Mouse (Mus musculus): ENCODE data around the gene Glud1. TPM values are rescaled to one million over a fixed set of nuclear protein-coding genes. Genes with fewer than 3 reads are reported as not detected.

Gene Glud1
- polyA plus RNA-seq, 1 experiment, result 196 TPM

- no peak for DNase-seq
- H3K4me1 ChIP-seq (ENCODE audit: control insufficient read depth, insufficient read depth, low read length), result no peaks in the 10 kb centered on the region
- TF ChIP-seq CTCF (IDR thresholded peaks at IDR 0.05; ENCODE audit: borderline replicate concordance, insufficient read depth, low read depth, low read length), result no peak
- TF ChIP-seq POLR2A (IDR thresholded peaks at IDR 0.05; ENCODE audit: borderline replicate concordance, insufficient read depth, low read length), result no peak
- 96% methylated on average over 3 of the region's 3 CpGs for WGBS
- H3K27ac ChIP-seq (ENCODE audit: insufficient read depth, low read length), result no peak overlapping the region
- H3K4me3 ChIP-seq (replicated peaks; ENCODE audit: insufficient read depth, low read depth, low read length), result no peak overlapping the region
- H3K27me3 ChIP-seq (ENCODE audit: control insufficient read depth, insufficient read depth, low read length), result no peaks in the 10 kb centered on the region
Observed at GRCm38 (mm10) chr14:34326606-34327005, 16.1 kb downstream of the Glud1 start.

- 85% methylated on average over 1 of the region's 1 CpGs for WGBS
- no peak for DNase-seq
- TF ChIP-seq CTCF (IDR thresholded peaks at IDR 0.05; ENCODE audit: borderline replicate concordance, insufficient read depth, low read depth, low read length), result no peak
- no peak for TF ChIP-seq POLR2A (IDR thresholded peaks at IDR 0.05; ENCODE audit: borderline replicate concordance, insufficient read depth, low read length)
- no peak overlapping the region for H3K27ac ChIP-seq (ENCODE audit: insufficient read depth, low read length)
- H3K27me3 ChIP-seq (ENCODE audit: control insufficient read depth, insufficient read depth, low read length), result no peaks in the 10 kb centered on the region
- H3K4me3 ChIP-seq (replicated peaks; ENCODE audit: insufficient read depth, low read depth, low read length), result no peak overlapping the region
- H3K4me1 ChIP-seq (ENCODE audit: control insufficient read depth, insufficient read depth, low read length), result no peaks in the 10 kb centered on the region
Observed at GRCm38 (mm10) chr14:34327618-34328017, 17.1 kb downstream of the Glud1 start.

- no peak for TF ChIP-seq POLR2A (IDR thresholded peaks at IDR 0.05; ENCODE audit: borderline replicate concordance, insufficient read depth, low read length)
- TF ChIP-seq CTCF (IDR thresholded peaks at IDR 0.05; ENCODE audit: borderline replicate concordance, insufficient read depth, low read depth, low read length), result no peak
- 79% methylated on average over 9 of the region's 9 CpGs for WGBS
- H3K4me1 ChIP-seq (ENCODE audit: control insufficient read depth, insufficient read depth, low read length), result no peaks in the 10 kb centered on the region
- peak in 1 of 2 experiments; percentile 15 for DNase-seq
- H3K4me3 ChIP-seq (replicated peaks; ENCODE audit: insufficient read depth, low read depth, low read length), result no peak overlapping the region
- H3K27me3 ChIP-seq (ENCODE audit: control insufficient read depth, insufficient read depth, low read length), result no peaks in the 10 kb centered on the region
- no peak overlapping the region for H3K27ac ChIP-seq (ENCODE audit: insufficient read depth, low read length)
Observed at GRCm38 (mm10) chr14:34330657-34331158, 20.2 kb downstream of the Glud1 start.

- no peaks in the 10 kb centered on the region for H3K4me1 ChIP-seq (ENCODE audit: control insufficient read depth, insufficient read depth, low read length)
- WGBS, result 73% methylated on average over 3 of the region's 3 CpGs
- TF ChIP-seq POLR2A (IDR thresholded peaks at IDR 0.05; ENCODE audit: borderline replicate concordance, insufficient read depth, low read length) (no peak), CTCF (IDR thresholded peaks at IDR 0.05; ENCODE audit: borderline replicate concordance, insufficient read depth, low read depth, low read length) (no peak)
- no peak overlapping the region for H3K27ac ChIP-seq (ENCODE audit: insufficient read depth, low read length)
- H3K27me3 ChIP-seq (ENCODE audit: control insufficient read depth, insufficient read depth, low read length), result no peaks in the 10 kb centered on the region
- peak in 1 of 2 experiments; percentile 36 for DNase-seq
- H3K4me3 ChIP-seq (replicated peaks; ENCODE audit: insufficient read depth, low read depth, low read length), result no peak overlapping the region
Observed at GRCm38 (mm10) chr14:34331886-34332285, 21.4 kb downstream of the Glud1 start.

- H3K4me3 ChIP-seq (replicated peaks; ENCODE audit: insufficient read depth, low read depth, low read length), result no peak overlapping the region
- H3K27ac ChIP-seq (ENCODE audit: insufficient read depth, low read length), result no peak overlapping the region
- H3K27me3 ChIP-seq (ENCODE audit: control insufficient read depth, insufficient read depth, low read length), result no peaks in the 10 kb centered on the region
- H3K4me1 ChIP-seq (ENCODE audit: control insufficient read depth, insufficient read depth, low read length), result no peaks in the 10 kb centered on the region
- WGBS, result 83% methylated on average over 5 of the region's 5 CpGs
- peak in 1 of 2 experiments; percentile 42 for DNase-seq
- TF ChIP-seq POLR2A (IDR thresholded peaks at IDR 0.05; ENCODE audit: borderline replicate concordance, insufficient read depth, low read length) (no peak), CTCF (IDR thresholded peaks at IDR 0.05; ENCODE audit: borderline replicate concordance, insufficient read depth, low read depth, low read length) (no peak)
Observed at GRCm38 (mm10) chr14:34332476-34332875, 21.9 kb downstream of the Glud1 start.

- Histone ChIP-seq H3K4me1 (ENCODE audit: control insufficient read depth, insufficient read depth, low read length) (no peaks in the 10 kb centered on the region), H3K27ac (ENCODE audit: insufficient read depth, low read length) (no peak overlapping the region), H3K4me3 (replicated peaks; ENCODE audit: insufficient read depth, low read depth, low read length) (no peak overlapping the region), H3K27me3 (ENCODE audit: control insufficient read depth, insufficient read depth, low read length) (no peaks in the 10 kb centered on the region)
- peak in 1 of 2 experiments; percentile 40 for DNase-seq
- 36% methylated on average over 1 of the region's 1 CpGs for WGBS
- no peak for TF ChIP-seq CTCF (IDR thresholded peaks at IDR 0.05; ENCODE audit: borderline replicate concordance, insufficient read depth, low read depth, low read length)
- TF ChIP-seq POLR2A (IDR thresholded peaks at IDR 0.05; ENCODE audit: borderline replicate concordance, insufficient read depth, low read length), result no peak
Observed at GRCm38 (mm10) chr14:34339446-34339845, 28.9 kb downstream of the Glud1 start.

- 84% methylated on average over 4 of the region's 4 CpGs for WGBS
- no peak for DNase-seq
Observed at GRCm38 (mm10) chr14:34341993-34342392, 31.5 kb downstream of the Glud1 start.

GRCm38 (mm10) chr14:34343078-34343477, 32.6 kb downstream of the Glud1 start:
- Histone ChIP-seq H3K4me3 (replicated peaks; ENCODE audit: insufficient read depth, low read depth, low read length) (no peak overlapping the region), H3K27me3 (ENCODE audit: control insufficient read depth, insufficient read depth, low read length) (no peaks in the 10 kb centered on the region), H3K4me1 (ENCODE audit: control insufficient read depth, insufficient read depth, low read length) (no peaks in the 10 kb centered on the region), H3K27ac (ENCODE audit: insufficient read depth, low read length) (no peak overlapping the region)
- whole genome bisulfite sequencing, result 96% methylated on average over 4 of the region's 4 CpGs
- TF ChIP-seq POLR2A (IDR thresholded peaks at IDR 0.05; ENCODE audit: borderline replicate concordance, insufficient read depth, low read length), result no peak
- no peak for TF ChIP-seq CTCF (IDR thresholded peaks at IDR 0.05; ENCODE audit: borderline replicate concordance, insufficient read depth, low read depth, low read length)
- DNase-seq, result no peak

More at GRCm38 (mm10) chr14:34341993-34342392, 31.5 kb downstream of the Glud1 start:
- TF ChIP-seq CTCF (IDR thresholded peaks at IDR 0.05; ENCODE audit: borderline replicate concordance, insufficient read depth, low read depth, low read length), result no peak
- no peak for TF ChIP-seq POLR2A (IDR thresholded peaks at IDR 0.05; ENCODE audit: borderline replicate concordance, insufficient read depth, low read length)
- Histone ChIP-seq H3K4me3 (replicated peaks; ENCODE audit: insufficient read depth, low read depth, low read length) (no peak overlapping the region), H3K27me3 (ENCODE audit: control insufficient read depth, insufficient read depth, low read length) (no peaks in the 10 kb centered on the region), H3K27ac (ENCODE audit: insufficient read depth, low read length) (no peak overlapping the region), H3K4me1 (ENCODE audit: control insufficient read depth, insufficient read depth, low read length) (no peaks in the 10 kb centered on the region)
